Mouse (Mus musculus) liver, embryonic 15.5 days (tissue): ENCODE measurements around the gene Ptprd. TPM values are rescaled to one million over a fixed set of nuclear protein-coding genes. Genes with fewer than 3 reads are reported as not detected.

Experiments used
- ATAC-seq: fragments of 200-750 bp; cut with Nextera tagmentation; 2 replicates; pipeline ENCODE4 v1.8.0; 2017; ENCODE audit warnings: moderate number of reproducible peaks, mild to moderate bottlenecking, moderate library complexity; ENCODE audit not compliant: insufficient read depth
- H3K27ac ChIP-seq: fragments of 300-500 bp; sonication (generic); replicated peaks from 2 replicates; pipeline ENCODE4 v1.5.1; 2015; ENCODE audit warnings: mild to moderate bottlenecking, inconsistent platforms
- H3K27me3 ChIP-seq: fragments of 300-500 bp; sonication (generic); 2 replicates; pipeline ENCODE4 v1.6.1; 2015; ENCODE audit warnings: mild to moderate bottlenecking, inconsistent platforms
- H3K36me3 ChIP-seq: fragments of 300-500 bp; sonication (generic); replicated peaks from 2 replicates; pipeline ENCODE4 v1.6.1; 2015; ENCODE audit warnings: moderate library complexity, mild to moderate bottlenecking, inconsistent platforms
- H3K4me1 ChIP-seq: fragments of 300-500 bp; sonication (generic); replicated peaks from 2 replicates; pipeline ENCODE4 v1.6.1; 2015; ENCODE audit warnings: inconsistent platforms
- H3K4me2 ChIP-seq: fragments of 300-500 bp; sonication (generic); 2 replicates; pipeline ENCODE4 v1.6.1; 2015; ENCODE audit warnings: moderate library complexity, mild to moderate bottlenecking, inconsistent platforms
- H3K4me3 ChIP-seq: fragments of 300-500 bp; sonication (generic); replicated peaks from 2 replicates; pipeline ENCODE4 v1.5.1; 2015; ENCODE audit warnings: mild to moderate bottlenecking, inconsistent platforms
- H3K9ac ChIP-seq: fragments of 300-500 bp; sonication (generic); 2 replicates; pipeline ENCODE4 v1.6.1; 2015; ENCODE audit warnings: moderate library complexity, mild to moderate bottlenecking, inconsistent platforms
- H3K9me3 ChIP-seq: fragments of 300-500 bp; sonication (generic); replicated peaks from 2 replicates; pipeline ENCODE4 v1.6.1; 2016; ENCODE audit warnings: inconsistent platforms
- WGBS: fragments of 180-500 bp; shearing (Covaris S2); methylation state at CpG from one replicate; pipeline ENCODE4 v1.1.7; 2015; ENCODE audit warnings: mixed read lengths; ENCODE audit not compliant: insufficient replicate concordance; 5-methylcytosine and 5-hydroxymethylcytosine counted together
- polyA plus RNA-seq: library from polyadenylated mRNA; unstranded; fragments of >200 nt; fragmentation: Nextera tagmentation; extraction: Ambion mirVana; gene quantifications from 2 replicates; pipeline ENCODE4 v1.2.1, GENCODE M21; 2015

The Ptprd gene
- polyA plus RNA-seq, 1 experiment from 2014 or later = 4.8 TPM

DNA sequence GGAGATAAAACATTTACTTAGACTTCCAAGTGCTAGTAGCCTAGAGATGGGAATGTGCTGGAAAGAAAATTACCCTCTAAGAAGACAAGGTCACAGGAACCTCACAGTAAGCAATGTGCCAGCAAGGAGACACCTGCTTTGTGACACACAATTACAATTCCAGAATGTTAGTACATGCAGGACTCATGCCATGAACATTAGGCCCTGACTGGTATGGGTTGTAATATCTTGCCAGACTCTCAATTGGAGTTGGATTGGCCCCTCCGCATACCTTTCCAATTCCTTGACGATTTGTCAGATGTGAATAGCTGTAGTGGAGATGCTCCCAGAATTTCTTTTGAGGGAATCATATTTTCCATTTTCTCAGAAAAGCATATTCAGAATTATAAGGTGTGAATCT is 547.0 kb downstream of the Ptprd start:
- Histone ChIP-seq H3K4me3 (no peak overlapping the region), H3K9ac (no peak overlapping the region), H3K27me3 (no peaks in the 10 kb centered on the region), H3K4me2 (no peak overlapping the region), H3K27ac (no peak overlapping the region), H3K36me3 (no peaks in the 10 kb centered on the region), H3K9me3 (no peaks in the 10 kb centered on the region), H3K4me1 (no peaks in the 10 kb centered on the region)
- WGBS = 75% methylated on average over 2 of the region's 2 CpGs
- ATAC-seq = no peak

DNA sequence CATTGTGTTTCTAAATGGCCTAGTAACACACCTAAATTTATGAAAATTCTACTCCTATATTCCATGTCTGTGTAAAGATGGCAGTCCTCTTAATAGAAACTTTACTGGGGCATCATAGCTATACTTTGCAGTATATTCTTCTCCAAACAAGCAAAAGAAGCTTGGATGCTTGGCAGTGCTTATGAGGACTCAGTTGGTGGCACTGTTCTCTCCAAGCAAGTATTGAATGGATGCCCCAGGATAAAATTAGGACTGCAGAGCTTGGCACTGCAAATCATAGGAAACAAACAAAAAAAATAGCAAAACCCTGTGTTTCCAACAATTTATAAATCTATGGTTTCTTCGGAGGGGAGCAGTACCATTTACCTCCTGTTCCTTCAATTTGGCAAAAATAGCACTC is 549.5 kb downstream of the Ptprd start:
- Histone ChIP-seq H3K9ac (no peak overlapping the region), H3K4me3 (no peak overlapping the region), H3K4me1 (no peaks in the 10 kb centered on the region), H3K27ac (no peak overlapping the region), H3K36me3 (no peaks in the 10 kb centered on the region), H3K27me3 (no peaks in the 10 kb centered on the region), H3K9me3 (no peaks in the 10 kb centered on the region), H3K4me2 (no peak overlapping the region)
- 53% methylated on average over 1 of the region's 1 CpGs for WGBS
- no peak for ATAC-seq

DNA sequence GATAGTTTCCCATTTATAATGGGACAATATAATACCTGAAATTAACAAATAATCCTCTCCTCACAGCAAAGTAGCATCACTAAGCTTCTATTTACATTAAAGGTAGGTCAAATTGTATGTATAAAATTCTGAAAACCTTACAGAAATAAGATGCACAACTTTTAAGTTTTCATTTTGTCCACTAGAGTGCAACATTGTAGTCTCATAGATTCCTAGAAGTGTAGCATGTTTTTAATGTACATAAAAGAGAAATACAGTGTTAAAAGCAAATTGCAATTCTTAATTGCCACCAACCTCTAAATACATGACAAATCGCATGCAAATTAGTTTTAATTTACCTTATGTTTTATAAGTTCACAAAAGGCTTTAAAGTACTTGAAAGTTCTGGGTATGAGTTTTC is 556.1 kb downstream of the Ptprd start:
- Histone ChIP-seq H3K9me3 (no peaks in the 10 kb centered on the region), H3K4me1 (no peaks in the 10 kb centered on the region), H3K4me2 (no peak overlapping the region), H3K36me3 (no peaks in the 10 kb centered on the region), H3K4me3 (no peak overlapping the region), H3K9ac (no peak overlapping the region), H3K27ac (no peak overlapping the region), H3K27me3 (no peaks in the 10 kb centered on the region)
- ATAC-seq = no peak
- 70% methylated on average over 1 of the region's 1 CpGs for whole genome bisulfite sequencing

DNA sequence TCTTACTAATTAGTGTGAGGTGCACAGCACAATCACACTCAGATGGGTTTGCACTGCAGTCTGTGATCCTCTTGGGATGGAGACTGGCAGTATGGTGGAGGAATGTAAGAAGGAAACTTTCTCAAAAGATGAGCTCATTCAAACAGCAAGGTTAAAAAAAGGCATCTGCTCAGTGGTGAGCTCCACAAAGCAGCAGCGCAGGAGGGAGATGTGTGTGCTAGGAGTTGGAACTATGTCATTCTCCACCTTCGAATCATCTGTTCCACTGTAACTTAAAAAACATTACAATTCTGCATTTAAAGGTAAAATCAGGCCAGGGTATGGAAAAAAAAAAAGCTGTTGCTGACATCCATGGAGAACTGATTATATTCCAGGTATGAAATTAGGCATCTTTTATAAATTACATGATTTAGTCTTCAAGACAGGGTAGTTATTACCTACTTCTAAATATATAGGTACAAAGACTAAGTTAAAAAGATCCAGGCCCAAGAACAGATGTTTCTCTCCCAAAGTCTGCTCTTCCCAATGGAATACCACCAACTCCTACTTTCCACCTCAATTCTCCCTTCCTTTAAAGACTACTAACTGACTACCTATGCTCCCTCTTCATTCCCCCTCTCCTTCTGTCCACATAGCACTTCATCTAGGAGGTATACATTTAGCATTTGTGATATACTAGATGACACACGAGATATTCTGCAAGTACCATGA is 562.0 kb downstream of the Ptprd start:
- Histone ChIP-seq H3K27me3 (no peaks in the 10 kb centered on the region), H3K9me3 (no peaks in the 10 kb centered on the region), H3K36me3 (no peaks in the 10 kb centered on the region), H3K9ac (no peak overlapping the region), H3K4me2 (no peak overlapping the region), H3K27ac (no peak overlapping the region), H3K4me1 (no peaks in the 10 kb centered on the region), H3K4me3 (no peak overlapping the region)
- ATAC-seq = no peak
- 53% methylated on average over 3 of the region's 3 CpGs for WGBS

DNA sequence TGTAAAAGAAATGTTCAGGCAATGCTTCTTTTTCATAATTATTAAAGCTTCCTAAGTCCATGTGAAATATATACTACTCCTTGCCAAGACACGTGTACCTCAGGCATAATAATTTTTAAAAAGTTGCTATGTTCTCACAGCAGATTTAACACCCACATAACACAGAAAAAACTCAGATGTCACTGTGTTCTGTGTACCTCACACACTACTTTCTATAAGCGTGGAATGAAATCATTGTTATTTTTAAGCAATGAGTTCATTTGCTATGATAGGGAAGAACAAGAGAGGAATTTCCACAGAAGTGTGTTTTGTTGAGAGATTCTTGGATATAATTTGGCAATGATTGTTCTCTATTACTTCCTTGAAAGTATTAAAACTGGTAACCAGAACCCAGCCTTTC is 562.9 kb downstream of the Ptprd start:
- Histone ChIP-seq H3K36me3 (no peaks in the 10 kb centered on the region), H3K4me3 (no peak overlapping the region), H3K27ac (no peak overlapping the region), H3K27me3 (no peaks in the 10 kb centered on the region), H3K4me2 (no peak overlapping the region), H3K4me1 (no peaks in the 10 kb centered on the region), H3K9me3 (no peaks in the 10 kb centered on the region), H3K9ac (no peak overlapping the region)
- no peak for ATAC-seq
- WGBS = 52% methylated on average over 2 of the region's 2 CpGs

DNA sequence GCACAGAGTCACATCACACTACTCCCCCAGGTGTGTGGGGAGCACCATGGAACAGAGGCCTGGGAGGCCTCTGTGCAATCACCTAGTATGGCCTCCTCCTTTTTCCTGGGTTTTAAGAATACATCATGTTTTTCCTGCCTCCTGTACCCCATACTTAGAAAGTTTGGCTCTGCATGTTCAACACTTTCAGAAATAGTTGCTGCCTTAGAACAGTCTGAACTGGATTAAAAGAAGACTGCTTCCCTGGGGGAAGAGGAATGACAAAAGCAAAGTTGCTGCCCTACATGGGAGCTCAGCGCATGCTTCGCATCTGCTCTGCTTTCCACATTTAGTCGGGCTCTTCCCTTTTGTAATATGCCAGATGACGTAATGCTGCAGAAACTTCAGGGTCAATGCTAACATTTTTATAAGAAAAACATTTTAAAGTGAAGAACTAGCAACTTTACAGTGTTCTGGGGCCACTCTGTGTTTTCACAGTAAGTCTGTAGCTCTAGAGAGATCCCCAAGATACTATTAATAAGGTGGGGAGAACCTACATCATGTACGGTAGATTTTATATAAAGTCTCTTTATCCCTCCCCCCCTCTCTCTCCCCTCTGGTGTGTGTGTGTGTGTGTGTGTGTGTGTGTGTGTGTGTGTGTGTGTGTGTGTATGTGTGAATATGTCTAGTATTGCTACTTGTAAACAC is 564.2 kb downstream of the Ptprd start:
- Histone ChIP-seq H3K4me3 (no peak overlapping the region), H3K27ac (no peak overlapping the region), H3K27me3 (no peaks in the 10 kb centered on the region), H3K9me3 (no peaks in the 10 kb centered on the region), H3K36me3 (no peaks in the 10 kb centered on the region), H3K9ac (no peak overlapping the region), H3K4me2 (no peak overlapping the region), H3K4me1 (no peaks in the 10 kb centered on the region)
- no peak for ATAC-seq
- WGBS = 75% methylated on average over 5 of the region's 5 CpGs

DNA sequence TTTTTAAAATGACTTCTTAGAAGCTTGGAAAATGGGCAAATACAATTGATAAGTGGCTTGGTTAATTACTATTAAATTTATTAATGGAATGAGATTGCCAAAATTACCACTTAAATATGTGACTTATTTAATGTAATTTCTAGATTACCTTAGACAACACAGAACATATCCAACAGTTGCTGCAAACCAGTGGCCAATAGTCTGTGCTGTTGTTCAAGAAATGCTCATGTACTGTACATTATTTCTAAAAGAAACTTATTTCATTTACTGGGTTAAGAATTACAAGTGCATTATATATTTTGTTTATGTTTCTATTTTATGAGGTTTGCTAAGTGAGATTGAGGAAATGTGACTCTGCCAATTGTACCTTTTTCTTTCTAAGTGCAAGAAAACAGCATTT is 567.3 kb downstream of the Ptprd start:
- Histone ChIP-seq H3K9ac (no peak overlapping the region), H3K4me3 (no peak overlapping the region), H3K4me2 (no peak overlapping the region), H3K27me3 (no peaks in the 10 kb centered on the region), H3K4me1 (no peaks in the 10 kb centered on the region), H3K27ac (no peak overlapping the region), H3K9me3 (no peaks in the 10 kb centered on the region), H3K36me3 (no peaks in the 10 kb centered on the region)
- ATAC-seq = no peak

DNA sequence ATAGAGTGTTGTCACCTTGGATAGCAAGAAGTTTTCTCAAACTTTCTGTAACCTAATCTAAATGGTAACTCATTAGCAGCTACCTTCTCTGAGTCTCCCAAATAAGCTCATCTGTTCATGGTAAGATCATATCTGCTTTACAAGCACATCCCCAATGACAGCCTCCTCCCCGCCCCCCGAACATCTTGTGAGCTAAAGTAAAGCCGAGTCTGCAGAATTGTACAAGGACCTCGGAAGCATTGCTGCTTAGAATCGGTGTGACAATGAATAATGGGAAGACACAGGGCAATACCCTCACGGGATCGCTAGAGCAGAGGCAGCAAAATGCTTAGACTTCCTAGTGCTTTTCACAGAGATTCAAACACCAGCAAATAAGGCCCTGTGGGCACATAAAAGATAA is 571.7 kb downstream of the Ptprd start:
- no peak overlapping the region for H3K4me3 ChIP-seq
- WGBS = 67% methylated on average over 7 of the region's 7 CpGs

DNA sequence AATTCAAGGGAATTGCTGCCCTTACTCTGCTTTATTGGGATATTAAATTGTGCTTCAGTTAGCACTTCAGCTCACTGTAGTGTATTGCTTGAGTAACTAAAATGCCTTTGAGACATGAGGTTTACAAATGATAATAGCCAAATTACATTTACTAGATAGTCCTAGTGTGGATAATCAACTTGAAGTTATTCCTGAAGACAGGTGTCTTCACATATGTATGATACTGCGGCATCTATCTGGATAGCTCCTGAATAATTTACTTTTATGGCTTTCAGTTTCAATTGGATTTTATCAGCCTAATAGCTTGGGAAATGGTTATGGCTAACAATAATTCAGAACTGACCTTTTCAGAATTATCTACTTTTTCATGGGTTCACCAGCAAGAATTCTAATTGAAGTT is 598.6 kb downstream of the Ptprd start:
- no peaks in the 10 kb centered on the region for H3K4me1 ChIP-seq
- H3K9ac ChIP-seq = no peak overlapping the region
- H3K27ac ChIP-seq = no peak overlapping the region
- no peak overlapping the region for H3K4me3 ChIP-seq
- H3K9me3 ChIP-seq = no peaks in the 10 kb centered on the region
- H3K27me3 ChIP-seq = no peaks in the 10 kb centered on the region
- WGBS = 76% methylated on average over 1 of the region's 1 CpGs
- no peaks in the 10 kb centered on the region for H3K36me3 ChIP-seq
- ATAC-seq = no peak
- no peak overlapping the region for H3K4me2 ChIP-seq

More for the DNA sequence above, 571.7 kb downstream of the Ptprd start:
- H3K27ac ChIP-seq = no peak overlapping the region
- no peak overlapping the region for H3K9ac ChIP-seq
- no peaks in the 10 kb centered on the region for H3K4me1 ChIP-seq
- no peak overlapping the region for H3K4me2 ChIP-seq
- H3K36me3 ChIP-seq = no peaks in the 10 kb centered on the region
- H3K9me3 ChIP-seq = no peaks in the 10 kb centered on the region
- H3K27me3 ChIP-seq = no peaks in the 10 kb centered on the region
- no peak for ATAC-seq

DNA sequence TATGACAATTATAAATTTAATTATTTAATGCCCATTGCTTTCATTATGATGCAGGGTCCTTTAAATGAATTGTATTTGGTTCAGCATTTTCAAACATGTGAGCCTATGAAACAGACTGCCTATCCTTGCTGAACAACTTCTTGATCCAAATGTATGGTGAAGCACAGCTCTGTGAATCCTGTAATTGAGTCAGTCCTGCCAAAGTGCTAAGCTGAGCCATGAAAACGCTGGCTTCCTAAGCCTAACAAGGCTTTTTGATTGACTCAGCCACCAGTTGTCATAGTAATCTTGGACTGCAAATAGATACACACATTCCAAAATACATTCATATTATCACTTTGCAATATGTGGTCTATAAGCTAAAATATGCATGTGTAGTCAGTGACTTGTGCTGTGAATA is 625.1 kb downstream of the Ptprd start:
- no peaks in the 10 kb centered on the region for H3K4me1 ChIP-seq
- no peaks in the 10 kb centered on the region for H3K36me3 ChIP-seq
- no peak overlapping the region for H3K27ac ChIP-seq
- no peaks in the 10 kb centered on the region for H3K27me3 ChIP-seq
- no peaks in the 10 kb centered on the region for H3K9me3 ChIP-seq
- ATAC-seq = no peak
- 43% methylated on average over 1 of the region's 1 CpGs for WGBS
- H3K9ac ChIP-seq = no peak overlapping the region
- H3K4me2 ChIP-seq = no peak overlapping the region
- H3K4me3 ChIP-seq = no peak overlapping the region

DNA sequence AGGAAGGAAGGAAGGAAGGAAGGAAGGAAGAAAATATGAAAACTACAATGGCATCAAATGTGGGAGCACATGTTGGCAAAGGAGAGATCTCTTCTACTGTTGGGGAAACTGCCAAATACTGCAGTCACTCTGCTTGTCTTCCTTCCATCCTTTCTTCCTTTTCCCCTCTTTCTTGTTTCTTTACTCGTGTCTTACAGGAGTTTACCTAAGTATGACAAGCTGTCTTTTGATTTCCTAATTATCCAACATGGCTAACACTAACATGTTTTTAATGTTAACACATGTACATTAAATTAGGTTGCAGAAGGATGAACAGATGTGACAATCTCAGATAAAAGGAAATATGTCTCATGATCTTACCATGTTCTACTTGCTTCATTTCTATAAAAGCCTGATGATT is 625.5 kb downstream of the Ptprd start:
- no peak overlapping the region for H3K4me2 ChIP-seq
- 37% methylated on average over 1 of the region's 1 CpGs for WGBS
- no peak overlapping the region for H3K27ac ChIP-seq
- H3K27me3 ChIP-seq = no peaks in the 10 kb centered on the region
- no peak overlapping the region for H3K9ac ChIP-seq
- H3K9me3 ChIP-seq = no peaks in the 10 kb centered on the region
- no peak for ATAC-seq
- H3K4me3 ChIP-seq = no peak overlapping the region
- H3K4me1 ChIP-seq = no peaks in the 10 kb centered on the region
- H3K36me3 ChIP-seq = no peaks in the 10 kb centered on the region
